Mouse (Mus musculus): ENCODE results near the gene Wnt11. TPM values are rescaled to one million over a fixed set of nuclear protein-coding genes. Genes with fewer than 3 reads are reported as not detected.
A peak's percentile ranks its signal among the peaks of the same experiment; 100 is the strongest.

The Wnt11 gene
- polyA plus RNA-seq, 1 experiment from 2014 or later = 21.5 TPM

GRCm38 (mm10) chr7:98863969-98864718, 29.2 kb downstream of the Wnt11 start:
- Histone ChIP-seq H3K4me1 (ENCODE audit: insufficient read depth) (peaks cover 12% of the 10 kb centered on the region), H3K9ac (no peak overlapping the region), H3K4me2 (no peak overlapping the region), H3K4me3 (ENCODE audit: low read depth, low read length) (no peak overlapping the region), H3K9me3 (ENCODE audit: low read depth, low read length) (no peaks in the 10 kb centered on the region), H3K27me3 (ENCODE audit: insufficient read depth, low read length) (no peaks in the 10 kb centered on the region), H3K36me3 (ENCODE audit: insufficient read depth) (no peaks in the 10 kb centered on the region), H3K27ac (ENCODE audit: low read depth) (no peak overlapping the region)
- DNase-seq = no peak
- ATAC-seq (ENCODE audit: insufficient read depth) = no peak
- WGBS = 49% methylated on average over 9 of the region's 9 CpGs
- TF ChIP-seq CTCF (IDR thresholded peaks at IDR 0.05; ENCODE audit: low read depth) = no peak

- 12% methylated on average over 12 of the region's 12 CpGs for WGBS
- Histone ChIP-seq H3K9me3 (ENCODE audit: low read depth, low read length) (no peaks in the 10 kb centered on the region), H3K9ac (no peak overlapping the region), H3K4me1 (ENCODE audit: insufficient read depth) (peaks cover 24% of the 10 kb centered on the region), H3K36me3 (ENCODE audit: insufficient read depth) (no peaks in the 10 kb centered on the region), H3K27me3 (ENCODE audit: insufficient read depth, low read length) (no peaks in the 10 kb centered on the region), H3K27ac (ENCODE audit: low read depth) (peak overlapping the region; percentile 4; the same call in 1 of the 2 replicates), H3K4me2 (peak overlapping the region; percentile 33; the same call in 1 of the 2 replicates), H3K4me3 (ENCODE audit: low read depth, low read length) (no peak overlapping the region)
- TF ChIP-seq CTCF (IDR thresholded peaks at IDR 0.05; ENCODE audit: low read depth) = no peak
- DNase-seq (peak; percentile 74), ATAC-seq (ENCODE audit: insufficient read depth) (peak; percentile 52)
Observed at GRCm38 (mm10) chr7:98867053-98867793, 32.3 kb downstream of the Wnt11 start.

- Histone ChIP-seq H3K9me3 (ENCODE audit: low read depth, low read length) (no peaks in the 10 kb centered on the region), H3K4me1 (ENCODE audit: insufficient read depth) (peaks cover 24% of the 10 kb centered on the region), H3K9ac (no peak overlapping the region), H3K27me3 (ENCODE audit: insufficient read depth, low read length) (no peaks in the 10 kb centered on the region), H3K4me3 (ENCODE audit: low read depth, low read length) (no peak overlapping the region), H3K4me2 (peak overlapping the region; percentile 33; the same call in 1 of the 2 replicates), H3K27ac (ENCODE audit: low read depth) (no peak overlapping the region), H3K36me3 (ENCODE audit: insufficient read depth) (no peaks in the 10 kb centered on the region)
- DNase-seq = no peak
- no peak for ATAC-seq (ENCODE audit: insufficient read depth)
- 83% methylated on average over 2 of the region's 2 CpGs for WGBS
- TF ChIP-seq CTCF (IDR thresholded peaks at IDR 0.05; ENCODE audit: low read depth) = no peak
Observed at GRCm38 (mm10) chr7:98867794-98868150, 32.9 kb downstream of the Wnt11 start.

- TF ChIP-seq CTCF (IDR thresholded peaks at IDR 0.05; ENCODE audit: low read depth) = 0 out of 2 replicates have a peak, but pooled peaks have one; percentile 28
- Histone ChIP-seq H3K4me1 (ENCODE audit: insufficient read depth) (peaks cover 24% of the 10 kb centered on the region), H3K9me3 (ENCODE audit: low read depth, low read length) (no peaks in the 10 kb centered on the region), H3K4me2 (no peak overlapping the region), H3K27me3 (ENCODE audit: insufficient read depth, low read length) (no peaks in the 10 kb centered on the region), H3K27ac (ENCODE audit: low read depth) (no peak overlapping the region), H3K4me3 (ENCODE audit: low read depth, low read length) (no peak overlapping the region), H3K9ac (no peak overlapping the region), H3K36me3 (ENCODE audit: insufficient read depth) (no peaks in the 10 kb centered on the region)
- DNase-seq (peak; percentile 54), ATAC-seq (ENCODE audit: insufficient read depth) (no peak)
- WGBS = 62% methylated on average over 3 of the region's 3 CpGs
Observed at GRCm38 (mm10) chr7:98869070-98869469, 34.2 kb downstream of the Wnt11 start.

- H3K27me3 ChIP-seq (ENCODE audit: insufficient read depth, low read length) = no peaks in the 10 kb centered on the region
- H3K9me3 ChIP-seq (ENCODE audit: low read depth, low read length) = no peaks in the 10 kb centered on the region
- peak overlapping the region; percentile 59 for H3K27ac ChIP-seq (ENCODE audit: low read depth)
- H3K4me2 ChIP-seq = no peak overlapping the region
- peak; percentile 69 for ATAC-seq (ENCODE audit: insufficient read depth)
- 0 out of 2 replicates have a peak, but pooled peaks have one; percentile 7 for TF ChIP-seq CTCF (IDR thresholded peaks at IDR 0.05; ENCODE audit: low read depth)
- WGBS = 13% methylated on average over 12 of the region's 12 CpGs
- DNase-seq = peak; percentile 82
- H3K4me1 ChIP-seq (ENCODE audit: insufficient read depth) = peaks cover 35% of the 10 kb centered on the region
- H3K36me3 ChIP-seq (ENCODE audit: insufficient read depth) = no peaks in the 10 kb centered on the region
- H3K4me3 ChIP-seq (ENCODE audit: low read depth, low read length) = no peak overlapping the region
- no peak overlapping the region for H3K9ac ChIP-seq
Observed at GRCm38 (mm10) chr7:98870791-98871190, 35.9 kb downstream of the Wnt11 start.

GRCm38 (mm10) chr7:98871882-98872281, 37.0 kb downstream of the Wnt11 start:
- Histone ChIP-seq H3K4me2 (no peak overlapping the region), H3K9ac (no peak overlapping the region)

GRCm38 (mm10) chr7:98873316-98873715, 38.4 kb downstream of the Wnt11 start:
- TF ChIP-seq CTCF (IDR thresholded peaks at IDR 0.05; ENCODE audit: low read depth) = no peak

More at GRCm38 (mm10) chr7:98871882-98872281, 37.0 kb downstream of the Wnt11 start:
- 56% methylated on average over 12 of the region's 12 CpGs for WGBS
- Histone ChIP-seq H3K4me1 (ENCODE audit: insufficient read depth) (peaks cover 35% of the 10 kb centered on the region), H3K9me3 (ENCODE audit: low read depth, low read length) (no peaks in the 10 kb centered on the region), H3K27me3 (ENCODE audit: insufficient read depth, low read length) (no peaks in the 10 kb centered on the region), H3K4me3 (ENCODE audit: low read depth, low read length) (no peak overlapping the region), H3K27ac (ENCODE audit: low read depth) (peak overlapping the region; percentile 59; the same call in 1 of the 2 replicates), H3K36me3 (ENCODE audit: insufficient read depth) (no peaks in the 10 kb centered on the region)
- ATAC-seq (ENCODE audit: insufficient read depth) (no peak), DNase-seq (peak; percentile 78)
- TF ChIP-seq CTCF (IDR thresholded peaks at IDR 0.05; ENCODE audit: low read depth) = no peak

More at GRCm38 (mm10) chr7:98873316-98873715, 38.4 kb downstream of the Wnt11 start:
- Histone ChIP-seq H3K4me2 (no peak overlapping the region), H3K9ac (no peak overlapping the region), H3K36me3 (ENCODE audit: insufficient read depth) (no peaks in the 10 kb centered on the region), H3K9me3 (ENCODE audit: low read depth, low read length) (no peaks in the 10 kb centered on the region), H3K4me1 (ENCODE audit: insufficient read depth) (peaks cover 24% of the 10 kb centered on the region), H3K27ac (ENCODE audit: low read depth) (no peak overlapping the region), H3K4me3 (ENCODE audit: low read depth, low read length) (no peak overlapping the region), H3K27me3 (ENCODE audit: insufficient read depth, low read length) (no peaks in the 10 kb centered on the region)
- ATAC-seq (ENCODE audit: insufficient read depth) (no peak), DNase-seq (no peak)
- WGBS = 91% methylated on average over 12 of the region's 12 CpGs
